ENCODE assay signal across 9 mouse cellular contexts in the genomic region with DNA sequence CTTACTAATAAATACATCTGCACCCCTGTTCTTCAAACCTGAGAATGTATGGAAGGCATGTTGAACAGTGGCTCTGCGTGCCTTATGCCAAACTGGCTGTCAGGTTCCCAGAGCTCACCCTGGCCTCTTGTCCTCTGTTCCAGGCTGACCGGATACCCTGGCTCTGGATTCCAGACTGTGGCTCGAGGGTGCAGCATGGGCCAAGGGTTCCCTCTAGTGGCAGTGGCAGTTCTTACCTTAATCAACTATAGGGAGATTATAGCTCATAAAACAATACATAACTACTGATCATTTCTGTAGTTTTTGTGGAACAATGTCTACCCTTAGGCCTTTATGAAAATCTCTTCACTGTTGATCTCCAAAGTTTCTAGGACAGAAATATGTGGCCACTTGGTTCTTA. TPM values are rescaled to one million over a fixed set of nuclear protein-coding genes. Genes with fewer than 3 reads are reported as not detected.
A peak's percentile ranks its signal among the peaks of the same experiment; 100 is the strongest.
DNase-seq lines count a peak whose midpoint lies in the region; ATAC-seq lines count a peak whose summit lies in the region.
"Had no signal": no experiment of that assay in that cellular context is flagged by ENCODE, and none has a peak within 500 bp of the region (broad histone marks: within the 10 kb centered on the region; RNA-seq: fewer than 3 reads in every experiment).

No protein-coding gene starts in this region.

- H3K4me1 ChIP-seq in heart, embryonic 12.5 days (replicated peaks), result peaks cover 30% of the 10 kb centered on the region
- H3K4me1 ChIP-seq in midbrain, embryonic 10.5 days, result no peaks in the 10 kb centered on the region

- no peaks in the 10 kb centered on the region for H3K9me3 ChIP-seq in heart, embryonic 12.5 days (replicated peaks)
- no peaks in the 10 kb centered on the region for H3K9me3 ChIP-seq in midbrain, embryonic 10.5 days (replicated peaks)

- no peak overlapping the region for H3K4me2 ChIP-seq in heart, embryonic 12.5 days
- H3K4me2 ChIP-seq: heart, embryonic 13.5 days had no signal

- no peak for ATAC-seq in heart, embryonic 12.5 days (ENCODE audit: insufficient number of reproducible peaks, low FRiP score)
- no peak for ATAC-seq in activated CD4-positive, CD25-positive, alpha-beta regulatory T cell, adult 4 months

- H3K27ac ChIP-seq in heart, embryonic 12.5 days (ENCODE audit: poor library complexity, severe bottlenecking), result no peak overlapping the region
- H3K27ac ChIP-seq in midbrain, embryonic 10.5 days (replicated peaks), result no peak overlapping the region

- no peak overlapping the region for H3K9ac ChIP-seq in heart, embryonic 12.5 days
- H3K9ac ChIP-seq: heart, embryonic 13.5 days had no signal

- WGBS in heart, embryonic 12.5 days, result 59% methylated on average over 3 of the region's 3 CpGs
- WGBS in midbrain, embryonic 10.5 days, result 72% methylated on average over 3 of the region's 3 CpGs

- H3K4me3 ChIP-seq in heart, embryonic 12.5 days, result no peak overlapping the region
- no peak overlapping the region for H3K4me3 ChIP-seq in midbrain, embryonic 10.5 days
- H3K4me3 ChIP-seq: heart, embryonic 13.5 days had no signal

- intact Hi-C loops in gastrocnemius, postnatal 14 days (cut with DNase I; ENCODE audit: low total_unique reads), result loop anchor here (5.0 kb wide), 1 partner anchor 54 kb away; no protein-coding TSS in a partner anchor

- peak; percentile 37 for DNase-seq in heart, adult 8-10 months (ENCODE audit: low spot score)
- DNase-seq in 3T3-L1 (ENCODE audit: low read depth, low spot score), result peak; percentile 67
- DNase-seq in Muller cell, postnatal 12 days (ENCODE audit: inconsistent ontology term), result peak; percentile 50
- peak; percentile 40 for DNase-seq in gastrocnemius, postnatal 14 days
- peak; percentile 48 to 64 for DNase-seq in lung, adult 18-20 months
- no peak for DNase-seq in midbrain, embryonic 10.5 days (ENCODE audit: low spot score)

- no peaks in the 10 kb centered on the region for H3K36me3 ChIP-seq in heart, embryonic 12.5 days
- H3K36me3 ChIP-seq in midbrain, embryonic 10.5 days, result no peaks in the 10 kb centered on the region
- H3K36me3 ChIP-seq: heart, embryonic 13.5 days had no signal

- peaks cover 55% of the 10 kb centered on the region for H3K27me3 ChIP-seq in heart, embryonic 12.5 days (replicated peaks)
- no peaks in the 10 kb centered on the region for H3K27me3 ChIP-seq in midbrain, embryonic 10.5 days (ENCODE audit: low read depth, poor library complexity, severe bottlenecking)

RNA-seq across cellular contexts. Expression of a gene that starts 22.2 kb away (rescaled TPM):
- total RNA-seq in heart, adult 8-10 months (2022), result 10 to 100 TPM; 20.9 to 75.6 (median 50.9) TPM
- polyA plus RNA-seq in heart, embryonic 12.5 days (2016; fragmentation: Nextera tagmentation; extraction: Ambion mirVana), result 6.7 and 7.3 TPM in 2 replicates
- not detected for total RNA-seq in gastrocnemius, postnatal 14 days (2021)
- not detected for polyA plus RNA-seq in activated CD4-positive, CD25-positive, alpha-beta regulatory T cell, adult 4 months (2017; shearing (Covaris generic))
- not detected in 2 replicates for polyA plus RNA-seq in midbrain, embryonic 10.5 days (2016; fragmentation: Nextera tagmentation; extraction: Ambion mirVana)
